Mouse (Mus musculus) MEL (cell line): ENCODE results near the gene Il12a. TPM values are rescaled to one million over a fixed set of nuclear protein-coding genes. Genes with fewer than 3 reads are reported as not detected.

Experiments
- DNase-seq: peaks from one replicate; pipeline ENCODE4 v3.0.0; 2011; ENCODE audit warnings: low read depth, low spot score
- H3K27ac ChIP-seq: 2 replicates; pipeline ENCODE4 v1.5.1; 2012; ENCODE audit warnings: low read depth, mild to moderate bottlenecking, control low read depth, low read length, moderate library complexity; ENCODE audit not compliant: control insufficient read depth
- H3K27me3 ChIP-seq, 2 experiments: fragments of 150-350 bp in 1 of 2; sonication (generic) in 1 of 2; 2 replicates each; pipeline ENCODE4 v1.6.1; 2012; ENCODE audit warnings: low read length in 2 of 2, mild to moderate bottlenecking in 2 of 2, improper control_type of control experiment in 1 of 2, moderate library complexity in 1 of 2; ENCODE audit not compliant: insufficient read depth in 2 of 2, control insufficient read depth in 1 of 2
- H3K36me3 ChIP-seq, 2 experiments: 2 replicates each; pipeline ENCODE4 v1.6.1; 2012 to 2014; ENCODE audit warnings: low read length in 2 of 2, improper control_type of control experiment in 1 of 2, inconsistent platforms in 1 of 2, mild to moderate bottlenecking in 1 of 2; ENCODE audit not compliant: insufficient read depth in 2 of 2, control insufficient read depth in 1 of 2
- H3K4me1 ChIP-seq, 2 experiments: fragments of 150-350 bp in 1 of 2; sonication (generic) in 1 of 2; 2 replicates each; pipeline ENCODE4 v1.6.1; 2012; ENCODE audit warnings: low read length in 2 of 2, improper control_type of control experiment in 1 of 2, mild to moderate bottlenecking in 1 of 2; ENCODE audit not compliant: insufficient read depth in 2 of 2, control insufficient read depth in 1 of 2
- H3K4me3 ChIP-seq, 2 experiments: fragments of 150-350 bp in 1 of 2; sonication (generic) in 1 of 2; 2 replicates each; pipeline ENCODE4 v1.5.1; 2012; ENCODE audit warnings: low read depth in 2 of 2, low read length in 2 of 2, mild to moderate bottlenecking in 2 of 2, moderate library complexity in 2 of 2, control low read depth in 1 of 2, improper control_type of control experiment in 1 of 2; ENCODE audit not compliant: control insufficient read depth in 1 of 2, insufficient read depth in 1 of 2
- H3K79me2 ChIP-seq: 2 replicates; pipeline ENCODE4 v1.6.1; 2012; ENCODE audit warnings: mild to moderate bottlenecking, low read length, moderate library complexity; ENCODE audit not compliant: control insufficient read depth, poor library complexity, insufficient read depth
- H3K9ac ChIP-seq: 2 replicates; pipeline ENCODE4 v1.6.1; 2012; ENCODE audit warnings: low read depth, mild to moderate bottlenecking, control low read depth, low read length, moderate library complexity; ENCODE audit not compliant: control insufficient read depth, poor library complexity, severe bottlenecking
- H3K9me3 ChIP-seq: fragments of 150-350 bp; sonication (generic); replicated peaks from 2 replicates; pipeline ENCODE4 v1.6.1; 2012; ENCODE audit warnings: mild to moderate bottlenecking, low read length, improper control_type of control experiment, moderate library complexity; ENCODE audit not compliant: insufficient read depth
- BHLHE40 ChIP-seq: IDR thresholded peaks from 2 replicates; pipeline ENCODE4 v1.6.1; 2012; ENCODE audit warnings: low read depth, mild to moderate bottlenecking, inconsistent platforms, low read length, improper control_type of control experiment, borderline replicate concordance
- CHD1 ChIP-seq: IDR thresholded peaks from 2 replicates; pipeline ENCODE4 v1.6.1; 2012; ENCODE audit warnings: low read depth, mild to moderate bottlenecking, inconsistent platforms, low read length, improper control_type of control experiment
- CHD2 ChIP-seq: IDR thresholded peaks from 2 replicates; pipeline ENCODE4 v1.6.1; 2011; ENCODE audit warnings: low read length, improper control_type of control experiment
- CTCF ChIP-seq, 3 experiments: IDR thresholded peaks in 2 of 3; conservative IDR thresholded peaks in 1 of 3; 2 replicates each; pipeline ENCODE4 v1.5.1; 2011 to 2012; ENCODE audit warnings: low read length in 3 of 3, low read depth in 2 of 3, mild to moderate bottlenecking in 2 of 3, improper control_type of control experiment in 1 of 3, inconsistent platforms in 1 of 3, mixed read lengths in 1 of 3, moderate library complexity in 1 of 3; ENCODE audit not compliant: control insufficient read depth in 1 of 3, insufficient read depth in 1 of 3, poor library complexity in 1 of 3, severe bottlenecking in 1 of 3
- E2F4 ChIP-seq: IDR thresholded peaks from 2 replicates; pipeline ENCODE4 v1.6.1; 2011; ENCODE audit warnings: low read depth, low read length, improper control_type of control experiment, borderline replicate concordance
- ELF1 ChIP-seq: IDR thresholded peaks from 2 replicates; pipeline ENCODE4 v1.6.1; 2014; ENCODE audit warnings: low read depth, mild to moderate bottlenecking, inconsistent platforms, low read length, improper control_type of control experiment, moderate library complexity
- ETS1 ChIP-seq: IDR thresholded peaks from 2 replicates; pipeline ENCODE4 v1.6.1; 2012; ENCODE audit warnings: low read depth, mild to moderate bottlenecking, inconsistent platforms, low read length, improper control_type of control experiment, moderate library complexity
- GABPA ChIP-seq: IDR thresholded peaks from 2 replicates; pipeline ENCODE4 v1.6.1; 2012; ENCODE audit warnings: low read depth, mild to moderate bottlenecking, inconsistent platforms, low read length, improper control_type of control experiment, moderate library complexity
- GATA1 ChIP-seq: IDR thresholded peaks from 2 replicates; pipeline ENCODE4 v1.6.1; 2011; ENCODE audit warnings: low read depth, low read length, improper control_type of control experiment
- HCFC1 ChIP-seq: IDR thresholded peaks from 2 replicates; pipeline ENCODE4 v1.6.1; 2012; ENCODE audit warnings: low read depth, mild to moderate bottlenecking, inconsistent platforms, low read length, improper control_type of control experiment, moderate library complexity
- JUND ChIP-seq: IDR thresholded peaks from 2 replicates; pipeline ENCODE4 v1.6.1; 2011; ENCODE audit warnings: low read depth, mild to moderate bottlenecking, improper control_type of control experiment, low read length
- KAT2A ChIP-seq: conservative IDR thresholded peaks from 2 replicates; pipeline ENCODE4 v1.6.1; 2012; ENCODE audit warnings: low read depth, low read length, improper control_type of control experiment, inconsistent platforms
- MAFK ChIP-seq: IDR thresholded peaks from 2 replicates; pipeline ENCODE4 v1.6.1; 2011; ENCODE audit warnings: low read depth, mild to moderate bottlenecking, low read length, improper control_type of control experiment, borderline replicate concordance
- MAX ChIP-seq: IDR thresholded peaks from 2 replicates; pipeline ENCODE4 v1.6.1; 2011; ENCODE audit warnings: low read length, improper control_type of control experiment
- MAZ ChIP-seq: IDR thresholded peaks from 2 replicates; pipeline ENCODE4 v1.6.1; 2012; ENCODE audit warnings: low read depth, mild to moderate bottlenecking, inconsistent platforms, low read length, improper control_type of control experiment
- MEF2A ChIP-seq: IDR thresholded peaks from 2 replicates; pipeline ENCODE4 v1.6.1; 2014; ENCODE audit warnings: low read depth, mild to moderate bottlenecking, inconsistent platforms, low read length, improper control_type of control experiment; ENCODE audit not compliant: poor library complexity, insufficient replicate concordance, severe bottlenecking; ENCODE audit errors: extremely low read depth
- MXI1 ChIP-seq: IDR thresholded peaks from 2 replicates; pipeline ENCODE4 v1.6.1; 2011; ENCODE audit warnings: mild to moderate bottlenecking, low read depth, low read length, improper control_type of control experiment
- MYC ChIP-seq: IDR thresholded peaks from 2 replicates; pipeline ENCODE4 v1.6.1; 2011; ENCODE audit warnings: low read depth, mild to moderate bottlenecking, low read length, improper control_type of control experiment, moderate library complexity
- NELFE ChIP-seq: IDR thresholded peaks from 2 replicates; pipeline ENCODE4 v1.6.1; 2011; ENCODE audit warnings: low read depth, low read length, improper control_type of control experiment
- NRF1 ChIP-seq: IDR thresholded peaks from 2 replicates; pipeline ENCODE4 v1.6.1; 2014; ENCODE audit warnings: low read depth, mild to moderate bottlenecking, inconsistent platforms, low read length, improper control_type of control experiment, moderate library complexity; ENCODE audit not compliant: poor library complexity, insufficient read depth, severe bottlenecking
- POLR2A ChIP-seq, 2 experiments: IDR thresholded peaks; 2 replicates each; pipeline ENCODE4 v1.6.1; 2011 to 2012; ENCODE audit warnings: low read length in 2 of 2, mild to moderate bottlenecking in 2 of 2, control low read depth in 1 of 2, improper control_type of control experiment in 1 of 2, low read depth in 1 of 2, moderate library complexity in 1 of 2; ENCODE audit not compliant: control insufficient read depth in 1 of 2, insufficient read depth in 1 of 2, poor library complexity in 1 of 2
- POLR2AphosphoS2 ChIP-seq: IDR thresholded peaks from 2 replicates; pipeline ENCODE4 v1.6.1; 2011; ENCODE audit warnings: low read length, improper control_type of control experiment
- POLR2AphosphoS5 ChIP-seq: IDR thresholded peaks from 2 replicates; pipeline ENCODE4 v1.6.1; 2012; ENCODE audit warnings: low read depth, borderline replicate concordance, mild to moderate bottlenecking, inconsistent platforms, low read length, moderate library complexity, mixed read lengths
- RAD21 ChIP-seq: IDR thresholded peaks from 2 replicates; pipeline ENCODE4 v1.6.1; 2011; ENCODE audit warnings: mild to moderate bottlenecking, low read depth, low read length, improper control_type of control experiment
- RCOR1 ChIP-seq: IDR thresholded peaks from 2 replicates; pipeline ENCODE4 v1.6.1; 2012; ENCODE audit warnings: low read depth, mild to moderate bottlenecking, inconsistent platforms, low read length, improper control_type of control experiment
- SIN3A ChIP-seq: IDR thresholded peaks from 2 replicates; pipeline ENCODE4 v1.6.1; 2012; ENCODE audit warnings: low read length, improper control_type of control experiment, inconsistent platforms
- SMC3 ChIP-seq: IDR thresholded peaks from 2 replicates; pipeline ENCODE4 v1.6.1; 2011; ENCODE audit warnings: low read depth, low read length, improper control_type of control experiment
- TAL1 ChIP-seq: IDR thresholded peaks from 2 replicates; pipeline ENCODE4 v1.6.1; 2012; ENCODE audit warnings: mild to moderate bottlenecking, inconsistent platforms, low read length, moderate library complexity, mixed read lengths
- TBP ChIP-seq: IDR thresholded peaks from 2 replicates; pipeline ENCODE4 v1.8.0; 2011; ENCODE audit warnings: low read depth, low read length, improper control_type of control experiment
- TCF12 ChIP-seq: IDR thresholded peaks from 2 replicates; pipeline ENCODE4 v1.6.1; 2014; ENCODE audit warnings: low read depth, mild to moderate bottlenecking, inconsistent platforms, low read length, improper control_type of control experiment, moderate library complexity
- UBTF ChIP-seq: IDR thresholded peaks from 2 replicates; pipeline ENCODE4 v1.6.1; 2012; ENCODE audit warnings: low read depth, mild to moderate bottlenecking, inconsistent platforms, low read length, improper control_type of control experiment, moderate library complexity, borderline replicate concordance; ENCODE audit not compliant: insufficient read depth
- USF1 ChIP-seq: IDR thresholded peaks from 2 replicates; pipeline ENCODE4 v1.6.1; 2014; ENCODE audit warnings: low read depth, mild to moderate bottlenecking, inconsistent platforms, low read length, improper control_type of control experiment, moderate library complexity
- USF2 ChIP-seq, 2 experiments: IDR thresholded peaks; 2 replicates each; pipeline ENCODE4 v1.6.1; 2011 to 2012; ENCODE audit warnings: improper control_type of control experiment in 2 of 2, low read length in 2 of 2, borderline replicate concordance in 1 of 2, inconsistent platforms in 1 of 2, low read depth in 1 of 2, mild to moderate bottlenecking in 1 of 2; ENCODE audit not compliant: insufficient read depth in 1 of 2
- ZC3H11A ChIP-seq: IDR thresholded peaks from 2 replicates; pipeline ENCODE4 v1.6.1; 2012; ENCODE audit warnings: low read depth, mild to moderate bottlenecking, inconsistent platforms, low read length, improper control_type of control experiment
- ZKSCAN1 ChIP-seq: IDR thresholded peaks from 2 replicates; pipeline ENCODE4 v1.6.1; 2012; ENCODE audit warnings: low read depth, mild to moderate bottlenecking, inconsistent platforms, low read length, improper control_type of control experiment, moderate library complexity
- ZMIZ1 ChIP-seq: IDR thresholded peaks from 2 replicates; pipeline ENCODE4 v1.6.1; 2012; ENCODE audit warnings: low read depth, mild to moderate bottlenecking, inconsistent platforms, low read length, improper control_type of control experiment, moderate library complexity
- ZNF384 ChIP-seq: IDR thresholded peaks from 2 replicates; pipeline ENCODE4 v1.6.1; 2012; ENCODE audit warnings: low read depth, mild to moderate bottlenecking, inconsistent platforms, low read length, improper control_type of control experiment
- polyA plus RNA-seq, 2 experiments: library from polyadenylated mRNA; stranded (reverse) in 1 of 2; unstranded in 1 of 2; fragments of >175 nt in 1 of 2; fragments of >200 nt in 1 of 2; gene quantifications; 2 replicates each; pipeline versions ENCODE4 v1.2.1 to v1.2.4; 2012; ENCODE audit warnings: low replicate concordance in 2 of 2, low read depth in 1 of 2; ENCODE audit not compliant: insufficient read length in 2 of 2, insufficient read depth in 1 of 2, missing spikeins in 1 of 2
- total RNA-seq: library from RNA; depleted of rRNA; stranded (reverse); fragments of 300-350 nt; gene quantifications from 2 replicates; pipeline ENCODE4 v1.2.3, GENCODE M21; 2012

The Il12a gene
- total and polyA plus RNA-seq, 3 experiments = not detected

DNA sequence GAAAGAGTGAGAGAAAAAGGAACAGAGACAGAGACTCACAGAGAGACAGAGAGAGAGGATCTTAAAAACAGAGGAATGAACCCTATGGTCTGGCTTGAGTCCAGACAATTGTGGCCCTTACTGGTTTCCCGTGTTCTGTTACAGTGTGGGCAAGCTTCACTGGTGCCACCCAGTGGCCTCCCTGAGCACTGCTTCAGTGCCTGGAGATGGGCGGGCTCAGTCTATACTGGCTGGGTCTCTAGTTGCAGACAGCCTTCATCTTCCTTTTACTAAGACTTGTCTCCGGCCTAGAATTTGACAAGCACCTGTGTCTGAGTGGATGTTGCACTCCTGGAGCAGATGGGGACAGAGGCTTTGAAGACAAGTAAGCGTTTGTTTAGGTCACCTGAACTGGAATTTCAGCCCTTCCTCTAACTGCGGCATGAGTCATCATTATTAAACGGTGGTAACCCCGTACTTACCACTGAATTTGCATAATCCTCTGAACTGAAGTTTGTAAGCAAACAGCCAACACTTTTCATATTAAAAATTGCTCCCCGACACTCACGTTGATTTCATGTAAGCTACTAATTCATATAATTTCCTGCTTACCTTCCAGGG lies 18.9 kb downstream of the Il12a start:
- Histone ChIP-seq H3K9ac (peak overlapping the region; percentile 60), H3K36me3 (peaks cover 0 to 2% of the 10 kb centered on the region in 2 experiments; a peak in 2 of 4 replicates), H3K4me1 (peaks cover 3 to 4% of the 10 kb centered on the region in 2 experiments; a peak in 1 of 4 replicates), H3K79me2 (no peaks in the 10 kb centered on the region), H3K27me3 (no peaks in the 10 kb centered on the region), H3K27ac (peak overlapping the region; percentile 74), H3K9me3 (no peaks in the 10 kb centered on the region), H3K4me3 (peak overlapping the region; percentile 64)
- peak; percentile 95 for DNase-seq
- peak; percentile 78 for TF ChIP-seq SMC3
- TF ChIP-seq TAL1 = no peak
- no peak for TF ChIP-seq E2F4
- TF ChIP-seq MXI1 = no peak
- no peak for TF ChIP-seq HCFC1
- peak; percentile 16; the same call in 1 of the 2 replicates for TF ChIP-seq TCF12
- no peak for TF ChIP-seq NRF1
- peak; percentile 71 for TF ChIP-seq SIN3A
- TF ChIP-seq MAX = no peak
- TF ChIP-seq POLR2A (IDR thresholded peaks at IDR 0.05; ENCODE audit: control insufficient read depth in 1 of 2, insufficient read depth in 1 of 2, low read depth in 1 of 2, low read length in 2 of 2, poor library complexity in 1 of 2) = peak in 1 of 2 experiments; percentile 37; a peak in 2 of 4 replicates
- no peak for TF ChIP-seq CHD2
- TF ChIP-seq ETS1 = 0 out of 2 replicates have a peak, but pooled peaks have one; percentile 10
- no peak for TF ChIP-seq GATA1
- no peak for TF ChIP-seq USF2 (IDR thresholded peaks at IDR 0.05; ENCODE audit: borderline replicate concordance in 1 of 2, insufficient read depth in 1 of 2, low read depth in 1 of 2, low read length in 2 of 2)
- TF ChIP-seq ELF1 = no peak
- TF ChIP-seq MAFK = no peak
- no peak for TF ChIP-seq POLR2AphosphoS2
- peak; percentile 83 for TF ChIP-seq JUND
- peak; percentile 41 for TF ChIP-seq ZC3H11A
- 0 out of 2 replicates have a peak, but pooled peaks have one; percentile 33 for TF ChIP-seq MYC
- TF ChIP-seq POLR2AphosphoS5 = no peak
- TF ChIP-seq RAD21 = peak; percentile 61
- TF ChIP-seq USF1 = no peak
- TF ChIP-seq KAT2A = no peak
- TF ChIP-seq ZKSCAN1 = no peak
- no peak for TF ChIP-seq ZNF384
- peak; percentile 48 for TF ChIP-seq TBP
- no peak for TF ChIP-seq MAZ
- TF ChIP-seq ZMIZ1 = no peak
- TF ChIP-seq NELFE = no peak
- TF ChIP-seq CHD1 = no peak
- TF ChIP-seq MEF2A = no peak
- TF ChIP-seq GABPA = no peak
- TF ChIP-seq RCOR1 = no peak; the same call in 1 of the 2 replicates
- no peak for TF ChIP-seq UBTF
- peak; percentile 85 to 93 (median 93) for TF ChIP-seq CTCF (IDR thresholded peaks at IDR 0.05 in 2 of 3, conservative IDR thresholded peaks at IDR 0.05 in 1 of 3; ENCODE audit: control insufficient read depth in 1 of 3, insufficient read depth in 1 of 3, low read depth in 2 of 3, low read length in 3 of 3, poor library complexity in 1 of 3, severe bottlenecking in 1 of 3)
- no peak for TF ChIP-seq BHLHE40
